Mouse (Mus musculus) neural tube, embryonic 14.5 days (tissue): ENCODE results near the gene Sgpp1. TPM values are rescaled to one million over a fixed set of nuclear protein-coding genes. Genes with fewer than 3 reads are reported as not detected.

Experiments
- ATAC-seq: fragments of 200-750 bp; cut with Nextera tagmentation; 2 replicates; pipeline ENCODE4 v1.8.0; 2017; ENCODE audit warnings: low read depth, mild to moderate bottlenecking, moderate TSS enrichment, moderate library complexity
- H3K27ac ChIP-seq: fragments of 300-500 bp; sonication (generic); 2 replicates; pipeline ENCODE4 v1.5.1; 2014; ENCODE audit warnings: low read depth, mild to moderate bottlenecking, control low read depth, low read length, moderate library complexity, mixed read lengths
- H3K27me3 ChIP-seq: fragments of 300-500 bp; sonication (generic); 2 replicates; pipeline ENCODE4 v1.6.1; 2014; ENCODE audit warnings: low read length; ENCODE audit not compliant: control insufficient read depth, insufficient read depth
- H3K36me3 ChIP-seq: fragments of 300-500 bp; sonication (generic); 2 replicates; pipeline ENCODE4 v1.6.1; 2014; ENCODE audit warnings: low read length, mixed read lengths; ENCODE audit not compliant: control insufficient read depth, insufficient read depth
- H3K4me1 ChIP-seq: fragments of 300-500 bp; sonication (generic); 2 replicates; pipeline ENCODE4 v1.6.1; 2014; ENCODE audit warnings: low read length; ENCODE audit not compliant: control insufficient read depth, insufficient read depth
- H3K4me2 ChIP-seq: fragments of 300-500 bp; sonication (generic); 2 replicates; pipeline ENCODE4 v1.6.1; 2014; ENCODE audit warnings: mild to moderate bottlenecking, low read depth, low read length, control low read depth
- H3K4me3 ChIP-seq: fragments of 300-500 bp; sonication (generic); 2 replicates; pipeline ENCODE4 v1.5.1; 2014; ENCODE audit warnings: low read depth, low read length, control low read depth, mixed read lengths
- H3K9ac ChIP-seq: fragments of 300-500 bp; sonication (generic); replicated peaks from 2 replicates; pipeline ENCODE4 v1.6.1; 2014; ENCODE audit warnings: low read depth, mild to moderate bottlenecking, control low read depth, low read length, mixed read lengths
- H3K9me3 ChIP-seq: fragments of 300-500 bp; sonication (generic); 2 replicates; pipeline ENCODE4 v1.6.1; 2016; ENCODE audit warnings: low read length; ENCODE audit not compliant: control insufficient read depth
- WGBS: fragments of 180-500 bp; shearing (Covaris S2); extraction: QIAGEN DNeasy Blood & Tissue Kit; methylation state at CpG from one replicate; pipeline ENCODE4 v1.1.7; 2014; 5-methylcytosine and 5-hydroxymethylcytosine counted together
- polyA plus RNA-seq: library from polyadenylated mRNA; unstranded; fragments of >200 nt; fragmentation: Nextera tagmentation; extraction: Ambion mirVana; gene quantifications from 2 replicates; pipeline ENCODE4 v1.2.1, GENCODE M21; 2014

Sgpp1 gene
- polyA plus RNA-seq, 1 experiment from 2014 or later, result 14.1 TPM

DNA sequence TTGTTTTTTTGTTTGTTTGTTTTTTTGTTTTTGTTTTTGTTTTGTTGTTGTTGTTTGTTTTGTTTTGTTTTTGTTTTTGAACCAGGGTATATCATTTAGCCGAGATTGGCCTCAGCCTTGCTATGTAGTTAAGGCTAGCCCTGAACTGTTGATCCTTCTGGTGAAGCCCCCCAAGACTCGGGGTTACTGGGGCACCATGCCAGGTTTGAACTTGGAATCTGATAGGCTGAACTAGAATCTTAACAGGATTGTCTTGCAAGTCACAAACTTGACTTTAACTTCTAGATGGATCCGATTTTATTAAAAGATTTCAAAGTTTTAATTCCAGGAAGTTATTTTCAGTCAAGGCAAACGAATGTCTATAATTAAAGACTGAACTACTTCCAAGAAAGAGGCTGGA is 767 bp upstream of the Sgpp1 start:
- no peaks in the 10 kb centered on the region for H3K9me3 ChIP-seq
- H3K4me3 ChIP-seq, result no peak overlapping the region
- H3K4me1 ChIP-seq, result peaks cover 6% of the 10 kb centered on the region
- H3K27ac ChIP-seq, result no peak overlapping the region
- ATAC-seq, result no peak
- H3K36me3 ChIP-seq, result no peaks in the 10 kb centered on the region
- WGBS, result 74% methylated on average over 4 of the region's 4 CpGs
- peaks cover 8% of the 10 kb centered on the region; the same call in 1 of the 2 replicates for H3K27me3 ChIP-seq
- no peak overlapping the region; the same call in 1 of the 2 replicates for H3K4me2 ChIP-seq
- H3K9ac ChIP-seq, result no peak overlapping the region

DNA sequence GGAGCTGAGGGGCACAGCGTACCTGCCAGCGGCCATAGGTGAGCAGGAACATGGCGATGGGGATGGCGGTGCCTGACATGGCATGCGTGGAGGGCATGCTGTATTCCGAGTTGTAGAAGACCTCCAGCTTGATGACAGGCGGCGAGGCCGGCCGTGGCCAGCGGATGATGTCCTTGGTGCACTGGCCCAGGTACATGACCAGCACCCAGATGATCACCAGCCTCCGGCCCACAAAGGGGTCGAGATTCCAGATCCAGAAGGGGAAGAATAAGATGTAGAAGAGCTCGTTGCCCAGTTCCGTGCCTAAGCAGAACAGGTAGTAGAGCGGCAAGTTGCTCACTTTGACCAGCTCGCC is 661 bp downstream of the Sgpp1 start:
- WGBS, result under 1% methylated on average over 17 of the region's 17 CpGs
- H3K9me3 ChIP-seq, result no peaks in the 10 kb centered on the region

DNA sequence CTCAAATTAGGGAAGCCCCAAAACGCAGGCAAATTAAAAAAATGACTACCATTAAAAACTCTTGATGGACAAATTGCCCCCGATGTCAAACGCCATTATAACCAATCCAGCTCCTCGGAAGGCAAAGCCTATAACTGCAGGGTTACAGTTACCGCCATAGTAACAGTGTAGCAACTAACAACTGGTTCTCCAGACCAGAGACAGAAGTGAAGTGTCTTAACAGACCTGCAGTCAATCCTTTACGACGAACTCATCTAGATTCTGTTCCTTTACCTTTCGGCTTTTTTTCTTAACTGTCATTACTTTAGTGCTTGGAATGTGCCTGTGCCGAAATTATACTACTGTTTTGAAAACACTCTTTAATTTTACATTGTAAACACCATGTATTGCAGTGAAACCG is 1.4 kb downstream of the Sgpp1 start:
- H3K27ac ChIP-seq, result no peak overlapping the region
- no peak for ATAC-seq
- H3K4me3 ChIP-seq, result peak overlapping the region; percentile 90
- peak overlapping the region; percentile 97 for H3K4me2 ChIP-seq
- peaks cover 8% of the 10 kb centered on the region; the same call in 1 of the 2 replicates for H3K27me3 ChIP-seq
- 22% methylated on average over 10 of the region's 10 CpGs for WGBS
- peaks cover 6% of the 10 kb centered on the region for H3K4me1 ChIP-seq
- H3K36me3 ChIP-seq, result no peaks in the 10 kb centered on the region
- H3K9ac ChIP-seq, result no peak overlapping the region; the same call in 1 of the 2 replicates
- H3K9me3 ChIP-seq, result no peaks in the 10 kb centered on the region

More for the DNA sequence above, 661 bp downstream of the Sgpp1 start:
- H3K4me2 ChIP-seq, result peak overlapping the region; percentile 97
- no peaks in the 10 kb centered on the region for H3K36me3 ChIP-seq
- peaks cover 8% of the 10 kb centered on the region; the same call in 1 of the 2 replicates for H3K27me3 ChIP-seq
- H3K27ac ChIP-seq, result peak overlapping the region; percentile 78
- peak; percentile 50 for ATAC-seq
- H3K4me3 ChIP-seq, result peak overlapping the region; percentile 90
- H3K9ac ChIP-seq, result peak overlapping the region; percentile 90
- peaks cover 6% of the 10 kb centered on the region for H3K4me1 ChIP-seq

DNA sequence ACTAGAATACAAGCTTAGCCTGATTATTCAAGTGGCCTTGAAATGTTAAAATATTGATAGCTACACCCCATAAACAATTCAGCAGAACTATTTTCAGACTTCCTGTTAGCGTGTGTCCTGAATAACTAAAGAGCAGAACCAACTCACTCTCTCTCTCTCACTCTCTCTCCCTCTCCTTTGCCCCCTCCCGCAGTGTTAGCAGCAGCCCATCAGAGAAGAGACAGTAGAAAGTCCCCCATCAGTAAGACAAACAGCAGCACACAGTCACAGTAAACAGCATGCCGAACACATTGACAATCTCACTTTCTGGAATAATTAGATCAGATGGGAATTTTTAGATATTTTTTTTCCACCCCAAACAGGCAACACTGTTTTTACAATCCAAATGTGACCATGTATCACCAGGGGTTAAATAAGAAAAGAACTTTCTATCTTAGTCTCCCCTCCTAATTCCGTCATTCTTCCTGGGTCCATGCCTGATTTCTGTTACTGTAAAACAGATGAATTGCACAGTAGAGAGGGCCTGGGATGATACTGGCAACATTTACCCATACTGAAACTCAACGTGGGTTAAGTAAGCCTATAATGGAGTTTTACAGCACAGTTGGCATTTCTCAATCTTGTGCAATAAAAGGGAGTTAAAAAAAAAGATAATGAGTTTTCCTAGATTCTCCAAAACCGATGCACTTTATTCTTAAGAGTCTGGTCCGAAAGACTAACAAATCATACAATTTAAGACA is 2.0 kb downstream of the Sgpp1 start:
- Histone ChIP-seq H3K4me2 (peak overlapping the region; percentile 97), H3K4me1 (peaks cover 6% of the 10 kb centered on the region)

DNA sequence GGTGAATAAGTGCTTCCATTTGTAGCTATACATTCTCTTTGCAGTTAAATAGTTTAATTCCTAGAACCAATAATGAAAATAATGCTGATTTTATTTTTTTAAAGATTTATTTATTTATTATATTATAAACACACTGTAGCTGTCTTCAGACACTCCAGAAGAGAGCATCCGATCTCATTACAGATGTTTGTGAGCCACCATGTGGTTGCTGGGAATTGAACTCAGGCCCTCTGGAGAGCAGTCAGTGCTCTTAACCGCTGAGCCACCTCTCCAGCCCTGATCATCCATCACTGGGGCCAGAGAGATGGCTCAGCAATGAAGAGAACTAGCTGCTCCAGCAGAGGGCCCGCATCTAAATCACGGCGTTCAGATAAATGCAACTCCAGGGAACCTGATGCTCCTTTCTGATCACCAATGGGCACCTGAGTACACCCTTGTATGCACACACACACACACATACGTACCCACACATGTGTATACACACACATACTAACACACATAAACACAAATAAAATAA is 3.5 kb downstream of the Sgpp1 start:
- H3K4me3 ChIP-seq, result no peak overlapping the region
- H3K9me3 ChIP-seq, result no peaks in the 10 kb centered on the region
- no peak for ATAC-seq
- no peak overlapping the region for H3K9ac ChIP-seq
- peaks cover 6% of the 10 kb centered on the region for H3K4me1 ChIP-seq
- H3K36me3 ChIP-seq, result no peaks in the 10 kb centered on the region
- H3K27me3 ChIP-seq, result peaks cover 3% of the 10 kb centered on the region; the same call in 1 of the 2 replicates
- whole genome bisulfite sequencing, result 57% methylated on average over 6 of the region's 6 CpGs
- H3K4me2 ChIP-seq, result no peak overlapping the region
- H3K27ac ChIP-seq, result no peak overlapping the region

More for the DNA sequence above, 2.0 kb downstream of the Sgpp1 start:
- no peak for ATAC-seq
- Histone ChIP-seq H3K36me3 (no peaks in the 10 kb centered on the region), H3K9me3 (no peaks in the 10 kb centered on the region), H3K9ac (no peak overlapping the region), H3K27ac (no peak overlapping the region), H3K27me3 (peaks cover 8% of the 10 kb centered on the region; the same call in 1 of the 2 replicates), H3K4me3 (peak overlapping the region; percentile 90)
- 45% methylated on average over 7 of the region's 7 CpGs for whole genome bisulfite sequencing

DNA sequence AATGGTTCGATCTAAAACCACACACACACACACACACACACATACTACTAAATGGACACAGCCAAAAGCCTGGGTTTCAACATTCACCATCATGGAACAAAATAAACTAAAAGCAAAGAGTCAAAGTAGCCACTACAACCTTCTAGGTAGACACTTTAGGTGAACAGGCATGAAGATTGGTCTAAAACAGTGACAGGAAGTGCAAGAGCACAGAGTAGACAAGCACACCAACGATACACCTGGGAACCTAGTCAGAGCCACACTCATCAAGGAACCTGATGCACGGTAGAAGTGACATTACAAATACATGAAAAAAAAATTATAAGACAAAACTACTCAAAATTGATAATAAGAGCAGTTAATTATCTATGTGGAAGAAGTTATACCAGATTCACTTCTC is 4.0 kb downstream of the Sgpp1 start:
- H3K4me2 ChIP-seq, result no peak overlapping the region

DNA sequence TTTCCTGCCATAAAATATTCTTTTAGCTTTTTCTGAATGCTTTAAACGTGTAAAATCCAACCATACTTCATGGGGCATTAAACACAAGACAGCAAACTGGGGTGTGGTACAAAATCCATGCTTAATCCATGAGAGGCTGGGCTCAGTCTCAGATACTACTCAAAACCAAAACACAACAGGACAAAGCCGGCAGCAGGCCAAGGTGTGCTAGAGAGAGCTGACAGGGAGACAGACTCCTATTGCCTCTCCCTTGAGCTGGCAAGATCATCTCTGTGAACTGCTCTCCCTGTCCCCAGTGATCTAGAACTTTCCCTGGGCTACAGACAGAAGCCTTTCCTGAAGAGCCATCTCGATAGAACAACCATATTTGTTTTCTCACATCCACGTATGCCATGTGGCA is 5.1 kb downstream of the Sgpp1 start:
- H3K36me3 ChIP-seq, result no peaks in the 10 kb centered on the region
- WGBS, result 77% methylated on average over 4 of the region's 4 CpGs
- H3K27ac ChIP-seq, result no peak overlapping the region
- no peaks in the 10 kb centered on the region for H3K9me3 ChIP-seq
- H3K27me3 ChIP-seq, result no peaks in the 10 kb centered on the region
- H3K4me1 ChIP-seq, result peaks cover 6% of the 10 kb centered on the region
- H3K4me3 ChIP-seq, result no peak overlapping the region
- no peak overlapping the region for H3K9ac ChIP-seq
- no peak for ATAC-seq
- H3K4me2 ChIP-seq, result no peak overlapping the region

More for the DNA sequence above, 4.0 kb downstream of the Sgpp1 start:
- no peak for ATAC-seq
- Histone ChIP-seq H3K9ac (no peak overlapping the region), H3K36me3 (no peaks in the 10 kb centered on the region), H3K27me3 (no peaks in the 10 kb centered on the region), H3K4me3 (no peak overlapping the region), H3K9me3 (no peaks in the 10 kb centered on the region), H3K4me1 (peaks cover 6% of the 10 kb centered on the region), H3K27ac (no peak overlapping the region)
- WGBS, result 97% methylated on average over 3 of the region's 3 CpGs

DNA sequence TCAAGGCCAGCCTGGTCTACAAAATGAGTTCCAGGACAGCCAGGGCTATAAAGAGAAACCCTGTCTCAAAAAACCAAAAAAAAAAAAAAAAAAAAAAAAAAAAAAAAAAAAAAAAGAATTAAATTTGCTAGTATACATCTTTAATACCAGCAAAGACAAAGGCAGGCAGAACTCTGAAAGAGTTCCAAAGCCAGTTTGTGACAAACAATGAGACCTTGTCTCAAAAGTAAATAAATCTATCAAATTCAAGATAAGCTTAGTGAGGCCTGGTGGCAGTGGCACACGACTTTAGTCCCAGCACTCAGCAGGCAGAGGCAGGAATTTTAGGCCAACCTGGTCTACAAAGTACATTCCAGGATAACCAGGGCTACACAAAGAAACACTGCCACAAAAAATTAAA is 5.7 kb downstream of the Sgpp1 start:
- H3K4me3 ChIP-seq, result no peak overlapping the region
- H3K9me3 ChIP-seq, result no peaks in the 10 kb centered on the region
- H3K27me3 ChIP-seq, result no peaks in the 10 kb centered on the region
- 68% methylated on average over 1 of the region's 1 CpGs for WGBS
- H3K9ac ChIP-seq, result no peak overlapping the region
- no peaks in the 10 kb centered on the region for H3K36me3 ChIP-seq
- ATAC-seq, result no peak
- peaks cover 6% of the 10 kb centered on the region for H3K4me1 ChIP-seq
- H3K4me2 ChIP-seq, result no peak overlapping the region
- H3K27ac ChIP-seq, result no peak overlapping the region

DNA sequence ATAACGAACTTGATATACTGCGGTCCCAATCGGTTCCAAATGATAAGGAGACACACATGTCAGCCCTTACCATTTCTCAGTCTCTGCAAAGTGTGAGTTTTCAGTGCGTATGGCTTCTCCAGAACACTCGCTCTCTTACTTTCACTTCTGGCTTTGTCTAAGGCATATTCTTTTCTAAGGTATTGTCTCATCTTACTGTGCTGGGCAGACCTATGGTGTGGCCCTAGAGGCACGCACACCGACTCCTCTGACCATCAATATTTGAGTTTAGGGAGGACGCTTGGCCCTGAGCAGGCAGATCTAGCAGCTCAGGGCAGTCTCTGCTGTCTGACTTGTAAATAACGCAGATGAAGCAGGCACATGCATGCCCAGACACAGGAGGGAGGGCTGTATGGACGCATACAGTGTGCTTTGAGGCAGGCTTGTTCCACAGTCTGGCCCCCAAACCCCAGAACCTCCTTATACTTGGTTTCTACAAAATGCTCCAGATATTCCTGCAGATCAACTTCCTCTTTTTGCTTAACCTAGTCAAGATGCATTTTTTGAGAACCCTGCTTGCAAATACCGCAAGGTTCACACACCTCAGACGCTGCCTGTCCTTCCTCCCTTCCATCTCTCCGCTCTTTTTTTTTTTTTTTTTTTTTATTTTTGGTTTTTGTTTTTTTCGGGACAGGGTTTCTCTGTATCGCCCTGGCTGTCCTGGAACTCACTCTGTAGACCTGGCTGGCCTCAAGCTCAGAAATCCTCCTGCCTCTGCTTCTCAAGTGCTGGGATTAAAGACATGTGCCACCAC is 8.0 kb downstream of the Sgpp1 start:
- no peak overlapping the region for H3K4me2 ChIP-seq
- H3K4me1 ChIP-seq, result no peaks in the 10 kb centered on the region
- H3K27ac ChIP-seq, result no peak overlapping the region
- no peaks in the 10 kb centered on the region for H3K36me3 ChIP-seq
- H3K4me3 ChIP-seq, result no peak overlapping the region
- 94% methylated on average over 15 of the region's 15 CpGs for WGBS
- no peak for ATAC-seq
- H3K9me3 ChIP-seq, result no peaks in the 10 kb centered on the region
- no peak overlapping the region for H3K9ac ChIP-seq
- no peaks in the 10 kb centered on the region for H3K27me3 ChIP-seq
